Mouse (Mus musculus) MN1 (cell line): ENCODE results near the gene Paox.

Experiments
- DNase-seq: peaks from one replicate; pipeline ENCODE4 v3.0.0-alpha.2; 2016; ENCODE audit warnings: low spot score

Paox gene

DNA sequence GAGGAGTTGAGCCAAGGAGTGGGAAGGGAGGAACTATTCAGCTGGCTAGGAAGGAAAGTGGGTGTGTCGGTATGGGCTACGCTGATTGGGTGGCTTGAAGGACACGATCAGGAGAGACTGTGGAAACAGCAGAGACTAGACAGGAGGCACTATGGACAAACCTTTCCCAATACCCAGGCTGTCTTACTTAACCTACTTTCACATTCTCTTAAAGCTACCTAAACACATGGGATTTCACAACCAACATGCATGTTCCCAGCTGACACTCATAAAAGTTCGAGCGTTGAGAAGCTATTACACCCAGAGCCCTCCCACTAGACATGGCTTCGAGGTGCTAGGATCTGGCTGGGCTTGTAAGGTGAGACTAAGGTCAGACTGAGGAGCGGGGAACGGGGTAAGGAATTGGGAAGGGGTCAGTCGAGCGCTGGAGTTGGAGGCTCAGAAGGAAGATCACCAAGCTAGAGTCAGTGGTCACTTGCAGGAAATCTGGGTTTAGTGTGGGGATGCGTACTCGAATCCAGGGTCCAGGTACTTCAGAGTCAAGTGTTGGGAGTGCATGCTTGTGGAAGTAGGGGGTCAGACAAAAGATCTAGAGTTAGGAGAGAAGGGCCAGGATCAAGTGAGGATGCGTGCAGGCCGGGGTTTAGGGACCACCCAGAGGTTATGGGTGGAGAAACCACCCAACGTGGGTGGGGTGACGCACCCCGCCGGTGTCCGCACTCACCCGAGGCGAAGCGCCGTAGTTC lies at the start of gene Paox:
Paox (plus strand) TSS at position 217 of the 746 bp plus-strand sequence.
- peak; percentile 75 for DNase-seq

DNA sequence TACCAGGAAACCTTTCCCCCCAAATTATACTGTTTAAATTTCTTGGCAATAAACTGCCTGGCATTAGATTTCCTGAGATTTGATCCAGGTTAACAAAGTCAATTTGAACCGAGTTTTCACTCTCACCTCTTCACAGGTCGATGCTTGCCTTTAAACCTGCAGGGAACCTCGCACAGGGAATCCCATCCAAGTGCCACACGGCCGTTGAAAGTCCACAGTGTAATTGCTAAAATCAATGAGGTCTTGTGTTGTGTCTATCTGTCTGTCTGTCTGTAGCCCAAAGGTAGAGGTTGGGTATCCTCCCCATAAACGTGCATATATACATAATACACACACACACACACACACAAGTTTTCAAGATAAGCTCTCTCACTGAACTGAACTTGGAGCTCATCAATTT lies 48.2 kb upstream of the Paox start:
- DNase-seq: no peak

DNA sequence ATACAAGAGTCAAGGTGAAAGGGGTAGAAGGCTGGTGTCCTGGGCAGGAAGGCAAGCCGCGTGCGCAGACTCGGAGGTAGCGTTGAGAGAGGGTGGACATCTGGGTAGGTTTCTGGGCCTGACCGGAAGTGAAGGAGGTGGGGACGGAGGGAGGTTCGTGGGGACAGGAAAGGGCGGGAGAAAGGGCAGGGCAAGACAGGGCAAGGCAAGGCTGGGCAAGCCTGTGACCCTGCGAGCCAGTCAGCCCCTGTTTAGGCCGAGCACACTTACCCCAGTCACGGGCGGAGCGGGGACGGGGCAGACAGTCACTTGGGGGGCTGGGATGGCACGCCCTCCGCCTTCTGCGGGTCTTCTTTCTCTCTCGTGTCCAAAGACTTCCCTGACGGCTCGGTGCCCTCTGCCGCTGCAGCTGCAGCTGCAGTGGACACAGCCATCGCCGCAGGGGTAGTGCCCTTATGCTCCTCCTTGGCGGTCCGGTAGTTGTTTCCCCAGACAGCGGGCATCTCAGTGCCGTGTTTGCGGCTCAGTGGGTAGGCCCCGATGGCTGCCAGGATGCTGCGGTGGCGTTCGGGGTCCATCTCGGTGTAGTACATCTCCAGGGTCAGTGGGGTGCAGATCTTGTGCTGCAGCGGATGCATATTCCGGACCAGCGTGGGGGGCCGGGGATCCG lies 45.4 kb upstream of the Paox start:
- peak; percentile 70 for DNase-seq

DNA sequence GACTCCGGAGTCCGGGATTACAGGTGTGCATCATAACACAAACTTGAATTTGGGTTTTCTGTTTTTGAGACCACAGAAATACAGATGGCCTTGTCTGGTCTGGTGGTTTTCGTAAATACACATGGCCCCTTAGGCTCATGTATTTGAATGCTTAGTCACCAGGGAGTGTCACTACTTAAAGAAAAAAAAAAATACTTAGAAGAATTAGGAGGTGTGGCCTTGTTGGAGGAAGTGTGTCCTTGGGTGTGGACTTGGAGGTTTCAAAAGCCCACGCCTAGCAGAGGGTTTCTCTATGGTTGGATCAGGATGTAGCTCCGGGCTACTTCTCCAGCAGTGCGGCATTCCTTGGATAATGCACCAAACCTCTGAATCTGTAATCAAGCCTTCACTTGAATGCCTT lies 37.9 kb upstream of the Paox start:
- peak; percentile 60 for DNase-seq

DNA sequence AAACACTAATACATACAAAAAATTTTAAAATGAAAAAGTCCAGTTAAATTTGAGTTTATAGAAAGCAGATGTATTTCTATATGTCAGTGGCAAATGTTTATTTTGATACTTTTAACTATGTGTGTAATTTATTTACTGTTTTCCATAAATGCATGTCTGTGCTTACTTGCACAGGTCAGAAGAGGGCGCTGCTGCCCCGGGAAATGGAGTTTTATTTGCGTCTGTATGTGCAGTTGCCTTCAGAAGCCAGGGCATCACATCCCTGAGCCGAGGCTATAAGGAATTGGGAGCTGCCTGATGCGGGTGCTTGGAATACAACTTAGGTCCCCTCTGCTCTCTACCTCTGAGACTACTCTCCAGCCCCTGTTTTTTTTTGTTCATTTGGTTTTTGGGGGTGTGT lies 36.9 kb upstream of the Paox start:
- DNase-seq: peak; percentile 88

DNA sequence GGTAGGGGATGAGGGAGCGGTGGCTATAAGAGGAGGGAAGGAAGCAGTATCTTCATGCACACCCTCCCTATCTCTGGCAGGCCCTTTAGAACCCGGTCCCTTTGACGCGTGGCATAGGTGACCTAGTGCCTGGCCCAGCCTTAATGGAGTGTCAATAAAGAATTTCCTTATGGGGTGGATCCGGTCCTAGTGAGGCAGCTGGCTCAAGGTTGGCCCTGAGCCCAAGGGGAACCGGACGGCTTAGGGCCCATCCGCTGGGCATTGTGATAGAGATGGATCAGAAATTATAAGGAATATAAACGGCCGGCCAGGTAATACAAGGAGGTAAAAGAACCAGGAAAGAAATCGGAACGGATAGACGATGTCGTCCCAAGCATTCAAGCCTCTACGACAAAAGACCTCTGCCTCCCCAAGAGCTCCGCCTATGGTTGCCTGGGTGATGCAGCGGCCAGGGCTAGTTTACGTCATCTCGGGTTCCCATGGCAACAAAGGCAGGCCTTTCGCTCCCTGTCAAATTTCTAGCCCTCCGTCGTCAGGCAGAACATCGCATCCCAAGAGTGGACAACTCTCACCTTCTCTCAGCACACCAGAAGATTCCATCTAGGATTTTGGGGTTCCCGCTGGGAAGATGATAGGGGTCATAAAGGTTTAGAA lies 35.0 kb upstream of the Paox start:
- DNase-seq: peak; percentile 96

DNA sequence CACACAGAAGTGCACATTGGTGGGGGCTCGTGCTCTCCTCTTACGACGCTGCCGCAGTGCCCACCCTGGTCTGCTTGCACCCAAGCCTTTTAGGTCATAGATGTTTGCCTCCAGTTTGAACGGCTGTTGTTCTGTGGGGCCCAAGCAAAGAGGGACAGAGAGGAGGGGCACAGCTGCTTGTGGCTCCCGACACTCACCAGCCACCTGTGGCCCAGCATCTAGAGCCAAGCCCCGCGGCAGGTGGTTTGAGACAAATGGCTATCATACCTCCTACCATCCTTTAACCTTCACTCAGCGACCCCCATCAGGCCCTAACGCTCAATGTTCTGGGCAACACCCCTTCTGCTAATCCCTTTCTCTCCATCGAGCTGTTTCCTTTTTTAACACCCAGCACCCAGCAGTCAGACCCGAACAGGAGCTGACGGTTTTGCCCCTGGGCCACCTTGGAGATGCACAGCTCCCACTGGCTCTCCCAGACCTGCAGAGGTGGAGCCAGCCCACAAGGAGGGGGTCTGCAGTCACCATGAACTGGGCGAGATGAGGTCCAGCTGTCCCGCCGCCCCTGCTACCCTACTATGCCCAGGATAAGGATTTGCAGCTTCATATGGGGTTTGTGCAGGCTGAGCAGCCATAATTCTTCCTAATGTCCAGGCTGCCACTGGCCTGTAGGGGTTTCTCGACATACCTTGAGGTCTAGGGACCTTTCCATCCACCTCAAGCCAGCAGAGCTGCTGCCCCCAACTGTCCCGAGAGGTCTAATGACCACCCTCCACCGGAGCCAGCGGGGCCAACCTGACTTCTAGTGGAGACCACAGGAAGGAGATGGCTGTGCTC lies 34.0 kb upstream of the Paox start:
- no peak for DNase-seq

DNA sequence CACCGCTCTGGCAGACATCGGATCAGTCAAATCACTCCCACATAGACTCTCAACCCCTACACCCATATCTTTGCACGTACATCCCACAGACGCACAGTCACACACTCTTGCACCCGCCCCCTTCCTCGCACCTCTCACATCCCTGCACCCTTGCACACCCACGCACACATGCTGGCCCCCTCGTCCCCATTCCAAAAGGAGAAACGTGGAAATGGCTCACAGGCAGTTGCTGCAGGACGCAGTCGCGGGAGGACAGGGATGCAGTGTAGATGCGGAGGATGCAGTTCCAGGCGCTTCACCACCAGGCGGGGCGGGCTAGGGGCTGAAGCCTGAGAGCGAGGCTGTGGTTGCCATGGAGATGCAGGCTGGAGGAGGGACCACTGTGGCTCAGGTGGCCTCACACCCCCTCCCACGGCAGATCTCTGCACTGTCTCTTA lies 33.3 kb upstream of the Paox start, which contains the start of gene Caly:
Caly (minus strand) TSS at position 307 of the 437 bp plus-strand sequence.
- DNase-seq: peak; percentile 87

DNA sequence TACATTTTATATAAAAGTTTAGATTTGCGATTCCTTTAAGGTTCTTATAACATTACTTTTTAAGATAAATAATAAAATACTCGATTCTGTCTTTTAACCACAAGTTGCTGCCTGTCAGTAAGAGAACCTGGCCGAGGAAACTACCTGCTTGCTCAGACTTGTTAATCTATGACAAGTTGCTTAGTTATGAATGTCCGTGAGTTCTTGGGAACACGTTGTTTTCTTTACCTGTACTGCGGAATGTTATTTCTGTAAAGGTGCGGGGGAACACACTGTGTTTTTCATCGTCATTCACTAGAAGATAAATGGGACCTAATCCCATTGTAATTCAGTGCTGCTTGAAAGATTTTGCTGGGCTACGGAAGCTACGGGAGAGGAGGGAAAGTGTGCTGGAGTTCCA lies 25.0 kb upstream of the Paox start:
- no peak for DNase-seq

DNA sequence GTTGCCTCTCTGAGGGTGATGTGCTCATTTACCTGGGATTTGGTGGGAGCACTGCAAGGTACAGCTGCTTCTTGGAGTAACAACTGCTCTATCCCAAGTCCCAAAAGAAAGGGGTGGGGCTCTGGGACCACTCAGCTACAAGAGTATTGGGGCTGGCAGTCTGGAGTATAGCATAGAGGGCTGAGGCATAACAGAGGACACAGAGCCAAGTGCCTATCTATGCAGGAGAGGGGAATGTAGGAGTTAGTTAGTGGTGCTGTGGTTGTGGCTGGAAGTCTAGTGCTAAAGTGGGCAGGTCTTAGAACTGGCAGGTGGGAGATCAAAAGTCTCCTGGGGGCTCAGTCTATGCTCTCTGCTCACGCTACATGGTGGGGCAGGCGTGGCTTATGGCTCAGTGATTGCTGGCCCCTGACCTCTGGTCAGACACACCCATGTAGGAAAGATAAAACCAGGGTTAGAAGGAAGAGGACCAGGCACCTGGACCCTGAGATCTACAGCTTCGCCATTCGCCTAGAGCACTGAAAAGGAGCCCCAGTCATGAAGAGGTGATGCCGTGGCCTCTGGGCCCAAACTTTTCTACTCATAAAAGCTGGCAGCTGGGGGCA lies 22.6 kb upstream of the Paox start, which contains the start of gene Prap1:
Prap1 (plus strand) TSS at position 472 of the 605 bp plus-strand sequence.
- no peak for DNase-seq

DNA sequence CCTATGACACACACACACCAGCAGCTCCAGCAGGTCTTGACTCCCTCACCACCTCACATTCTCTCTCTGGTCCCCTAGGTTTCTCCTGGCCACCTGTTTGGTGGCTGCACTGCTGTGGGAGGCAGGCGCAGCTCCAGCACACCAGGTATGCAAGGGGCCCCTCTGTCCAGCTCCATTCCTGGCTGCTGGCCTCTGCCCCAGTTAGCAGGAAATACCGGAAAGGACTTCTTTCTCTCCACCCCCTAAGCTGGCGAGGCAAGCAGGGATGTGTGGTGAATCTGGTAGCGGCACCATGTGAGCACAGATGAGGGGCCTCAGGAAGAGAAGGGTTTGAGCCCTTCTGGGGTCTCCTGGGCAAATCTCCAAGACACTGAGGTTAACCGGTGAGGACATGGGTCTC lies 20.6 kb upstream of the Paox start:
- DNase-seq: no peak

DNA sequence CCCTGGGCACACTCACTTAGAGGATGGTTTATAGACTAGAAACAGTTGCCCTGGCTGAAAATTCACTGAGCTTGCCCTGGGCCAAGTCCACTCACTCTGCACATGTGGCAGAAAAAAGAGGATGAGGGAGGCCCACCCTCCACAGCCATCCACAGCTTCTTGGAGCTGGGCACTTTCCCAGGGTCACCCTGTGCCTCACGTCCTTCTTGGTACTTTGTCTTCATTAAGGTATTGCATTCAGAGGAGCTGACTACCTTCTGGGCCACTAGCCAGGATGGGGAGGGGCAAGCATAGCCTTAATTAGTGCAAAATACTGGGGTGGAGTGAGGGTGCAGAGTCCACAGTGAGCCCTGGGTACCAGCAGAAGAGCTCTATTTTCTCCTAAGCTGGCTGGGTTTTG lies 20.0 kb upstream of the Paox start:
- no peak for DNase-seq

DNA sequence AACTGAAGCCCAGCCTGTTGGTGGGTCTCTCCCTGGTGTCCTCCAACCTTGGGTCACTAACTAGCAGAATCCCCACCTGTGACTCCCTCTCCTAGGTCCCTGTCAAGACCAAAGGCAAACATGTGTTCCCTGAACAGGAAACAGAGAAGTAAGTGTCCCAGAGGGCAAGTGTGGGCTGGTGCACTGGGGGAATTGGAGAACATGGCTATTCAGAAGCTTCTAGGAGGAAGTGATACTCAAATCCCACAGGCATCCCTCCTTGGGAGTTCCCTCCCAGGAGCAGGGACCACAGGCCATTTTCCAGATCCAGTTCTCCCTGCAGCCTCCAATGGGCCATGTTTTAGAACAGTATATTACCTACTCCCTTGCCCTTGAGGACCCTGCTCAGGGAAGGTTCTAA lies 19.5 kb upstream of the Paox start:
- DNase-seq: no peak

DNA sequence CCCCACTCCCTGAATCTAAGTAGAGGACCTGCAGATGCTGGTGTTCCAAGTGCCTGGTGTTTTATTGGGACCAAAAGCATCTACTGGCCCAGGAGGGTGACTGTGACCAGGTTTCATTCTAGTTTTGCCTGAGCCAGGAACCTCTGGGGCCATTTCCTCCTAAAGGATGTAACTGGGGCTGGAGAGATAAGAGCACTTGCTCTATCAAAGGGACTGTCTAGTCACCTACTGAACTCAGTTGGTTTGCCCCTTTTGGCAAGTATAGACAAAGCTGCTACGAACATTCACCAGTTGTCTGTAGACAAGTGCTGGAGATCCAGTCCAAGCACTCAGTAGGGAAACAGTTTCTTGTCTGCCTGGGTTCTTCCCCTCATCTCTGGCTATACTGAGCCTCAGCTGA lies 17.1 kb upstream of the Paox start:
- no peak for DNase-seq

DNA sequence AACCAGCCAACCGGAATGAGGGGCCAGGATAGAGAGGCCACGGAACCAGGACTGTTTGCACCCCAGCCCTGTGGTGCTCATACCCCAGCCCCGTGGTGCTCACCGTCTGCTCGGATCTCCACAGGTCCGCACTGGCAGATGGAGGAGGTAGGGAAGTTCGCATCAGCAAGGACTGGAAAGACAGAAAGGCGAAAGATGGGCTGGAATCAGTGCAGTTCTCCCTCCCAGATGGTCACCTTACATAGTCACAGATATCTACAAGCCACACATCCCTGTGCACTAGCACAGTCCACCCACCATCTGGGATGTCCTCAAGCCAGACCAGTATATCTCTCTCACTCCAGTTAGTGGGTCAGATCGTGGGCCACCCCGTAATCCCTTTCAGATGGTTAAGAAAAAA lies 14.1 kb upstream of the Paox start:
- no peak for DNase-seq

DNA sequence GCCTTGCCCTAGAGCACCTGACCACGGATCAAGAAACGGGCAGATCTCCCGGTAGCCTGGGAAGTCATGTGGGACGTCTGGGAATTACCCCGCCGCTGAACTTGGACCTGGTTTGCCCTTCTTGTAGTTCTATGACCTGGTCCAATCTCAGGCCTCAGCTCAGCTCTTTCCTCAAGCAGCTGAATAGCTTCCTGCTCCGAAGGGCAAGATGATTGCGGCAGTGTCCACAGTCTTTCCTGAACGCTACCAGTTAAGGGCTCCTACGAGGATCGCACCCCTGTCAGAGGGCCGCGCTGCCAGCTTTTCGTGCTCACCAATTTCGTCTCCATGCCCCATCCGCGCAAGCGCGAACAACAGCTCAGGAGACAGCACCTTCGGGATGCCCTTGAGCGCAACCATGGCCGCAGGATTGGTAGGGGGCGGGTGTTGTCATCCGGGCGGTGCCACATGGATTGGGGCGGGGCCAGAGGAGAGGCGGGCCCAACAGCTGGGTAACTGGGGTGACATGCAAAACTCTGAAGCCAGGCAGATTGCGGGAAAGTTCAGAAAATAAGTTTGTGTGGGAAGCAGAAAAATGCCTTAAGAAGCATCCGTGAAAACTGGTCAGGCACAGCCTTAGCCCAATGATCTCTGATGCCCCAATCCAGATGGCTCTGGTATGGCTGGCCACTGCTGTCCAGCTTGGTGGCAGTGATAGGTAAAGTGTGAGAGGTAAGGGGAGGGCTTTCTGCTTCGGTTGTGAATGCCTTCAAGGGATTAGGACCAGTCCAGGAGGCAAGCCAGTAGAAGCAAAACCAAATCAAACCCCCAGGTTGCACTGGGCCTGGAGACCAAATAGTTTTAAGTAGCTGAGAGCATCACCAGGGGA lies 13.4 kb upstream of the Paox start, which contains the start of gene Fuom:
Fuom (minus strand) TSS at position 449 of the 868 bp plus-strand sequence.
- peak; percentile 92 for DNase-seq

DNA sequence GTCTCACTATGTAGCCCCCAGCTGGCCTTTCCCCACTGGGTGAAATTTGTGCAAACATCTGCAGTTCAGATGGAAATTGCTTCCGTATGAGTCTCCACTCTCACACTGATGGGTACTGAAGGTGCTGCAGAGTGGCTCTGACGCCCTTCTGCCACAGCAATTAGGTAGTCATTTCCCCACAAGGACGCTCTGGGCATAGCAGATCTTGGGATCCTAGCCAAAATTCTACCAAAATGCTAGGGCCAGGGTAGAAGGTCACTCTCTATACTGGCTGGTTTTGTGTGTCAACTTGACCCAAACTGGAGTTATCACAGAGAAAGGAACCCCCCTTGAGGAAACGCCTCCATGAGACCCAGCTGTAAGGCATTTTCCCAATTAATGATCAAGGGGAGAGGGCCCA lies 11.6 kb upstream of the Paox start:
- DNase-seq: no peak

DNA sequence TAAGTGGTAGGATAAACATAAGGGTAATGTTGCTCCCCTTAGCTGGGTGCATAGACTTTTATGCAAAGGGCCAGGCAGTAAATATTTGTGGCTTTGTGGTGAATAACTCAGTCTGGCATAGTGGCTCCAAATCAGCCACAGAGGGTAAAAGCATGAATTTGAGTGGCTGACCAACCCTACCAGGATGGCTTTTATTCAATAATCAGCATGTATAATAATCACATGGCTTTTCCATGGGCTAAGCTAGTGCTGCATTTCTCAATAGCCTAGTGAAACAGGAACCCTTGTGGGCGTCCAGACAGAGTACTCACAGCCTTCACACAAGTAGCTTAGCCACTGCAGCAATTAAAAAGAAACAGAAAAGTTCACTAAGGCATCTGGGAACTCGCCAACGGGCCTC lies 3.7 kb upstream of the Paox start:
- no peak for DNase-seq

DNA sequence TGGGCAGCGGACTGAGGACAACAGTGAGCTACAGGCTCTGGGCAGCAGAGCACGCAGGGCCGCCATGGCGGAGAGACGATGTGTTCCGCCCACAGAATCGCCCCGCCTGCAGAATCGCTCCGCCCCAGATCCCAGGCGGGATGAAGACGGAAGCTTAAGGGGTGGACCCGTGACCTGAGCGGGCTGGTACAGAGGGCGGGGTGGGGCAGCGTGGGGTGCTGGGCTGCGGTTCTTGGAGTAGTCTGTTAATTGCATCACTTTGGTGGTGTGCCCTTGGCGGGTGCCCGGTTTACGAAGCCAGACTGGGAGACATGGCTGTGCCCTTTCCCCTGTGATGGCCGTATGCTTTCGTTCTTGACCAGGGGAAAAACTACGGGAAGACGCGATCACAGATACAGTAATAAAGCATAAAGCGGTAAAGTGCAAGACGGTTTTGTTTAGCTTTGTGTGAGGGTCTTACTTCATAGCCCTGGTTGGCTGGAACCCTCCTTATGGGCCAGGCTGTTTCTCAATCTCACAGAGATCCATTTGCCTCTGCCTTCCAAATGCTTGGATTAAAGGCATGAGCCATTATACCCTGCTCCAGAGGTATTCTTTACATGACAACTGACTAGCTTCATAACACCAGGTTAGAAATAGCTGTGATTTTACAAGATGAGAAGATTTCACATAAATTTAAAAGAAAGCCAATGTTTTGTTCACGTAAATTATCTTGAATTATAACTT lies 893 bp downstream of the Paox start, which contains the start of gene Echs1:
Echs1 (minus strand) TSS at position 148 of the 726 bp plus-strand sequence.
- DNase-seq: peak; percentile 93

DNA sequence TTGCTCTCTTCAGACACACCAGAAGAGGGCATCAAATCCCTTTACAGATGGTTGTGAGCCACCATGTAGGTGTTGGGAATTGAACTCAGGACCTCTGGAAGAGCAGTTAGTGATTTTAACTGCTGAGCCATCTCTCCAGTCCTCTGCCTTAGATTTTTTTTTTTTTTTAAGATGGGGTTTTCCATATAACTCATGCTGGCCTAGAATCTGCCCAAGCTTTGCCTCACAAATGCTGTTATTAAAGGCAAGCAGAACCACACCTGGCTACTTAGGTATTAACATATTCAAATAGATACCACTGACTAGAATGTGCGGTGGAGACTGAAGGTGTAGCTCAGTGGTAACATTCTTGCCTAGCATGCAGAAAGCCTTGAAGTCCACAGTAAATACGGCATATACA lies 4.9 kb downstream of the Paox start:
- DNase-seq: no peak
